Mouse (Mus musculus): ENCODE data around the gene Foxa2. TPM values are rescaled to one million over a fixed set of nuclear protein-coding genes. Genes with fewer than 3 reads are reported as not detected.

The Foxa2 gene
- total RNA-seq, 2 experiments from 2014 or later: not detected

GRCm38 (mm10) chr2:148040236-148041121 lies 6.3 kb downstream of the Foxa2 start:
- no peak for DNase-seq
- intact Hi-C loops (cut with DNase I): loop anchor here (10.0 kb wide), 2 partner anchors 236 to 1206 kb away; no protein-coding TSS in a partner anchor

GRCm38 (mm10) chr2:148039351-148040235 lies 7.2 kb downstream of the Foxa2 start:
- no peak for DNase-seq
- intact Hi-C loops (cut with DNase I): loop anchor here (10.0 kb wide), 3 partner anchors 235 to 1205 kb away; partner anchors contain the start of gene Pax1

GRCm38 (mm10) chr2:148038366-148039310 lies 8.1 kb downstream of the Foxa2 start:
- intact Hi-C loops (cut with DNase I): loop anchor here (10.0 kb wide), 1 partner anchor 674 kb away; the partner anchor contains the start of gene Pax1
- DNase-seq: no peak

- intact Hi-C loops (cut with DNase I): loop anchor here (10.0 kb wide), 1 partner anchor 672 kb away; the partner anchor contains the start of gene Pax1
- DNase-seq: no peak
Observed at GRCm38 (mm10) chr2:148036611-148037160, 10.1 kb downstream of the Foxa2 start.

- intact Hi-C loops (cut with DNase I): loop anchor here (10.0 kb wide), 1 partner anchor 666 kb away; the partner anchor contains the start of gene Pax1
Observed at GRCm38 (mm10) chr2:148030991-148031675, 15.6 kb downstream of the Foxa2 start.

GRCm38 (mm10) chr2:148030613-148030935 lies 16.2 kb downstream of the Foxa2 start:
- DNase-seq: no peak
- intact Hi-C loops (cut with DNase I): loop anchor here (10.0 kb wide), 1 partner anchor 666 kb away; the partner anchor contains the start of gene Pax1

More at GRCm38 (mm10) chr2:148030991-148031675, 15.6 kb downstream of the Foxa2 start:
- no peak for DNase-seq

GRCm38 (mm10) chr2:148029751-148030612 lies 16.8 kb downstream of the Foxa2 start:
- intact Hi-C loops (cut with DNase I): loop anchor here (10.0 kb wide), 1 partner anchor 665 kb away; the partner anchor contains the start of gene Pax1
- DNase-seq: no peak

- intact Hi-C loops (cut with DNase I): no loop called here
- DNase-seq: no peak
Observed at GRCm38 (mm10) chr2:148029050-148029608, 17.6 kb downstream of the Foxa2 start.

- DNase-seq: no peak
Observed at GRCm38 (mm10) chr2:148026366-148026765, 20.4 kb downstream of the Foxa2 start.

GRCm38 (mm10) chr2:148025481-148025880 lies 21.3 kb downstream of the Foxa2 start:
- intact Hi-C loops (cut with DNase I): no loop called here
- DNase-seq: no peak

More at GRCm38 (mm10) chr2:148026366-148026765, 20.4 kb downstream of the Foxa2 start:
- intact Hi-C loops (cut with DNase I): no loop called here

- intact Hi-C loops (cut with DNase I): no loop called here
- DNase-seq: no peak
Observed at GRCm38 (mm10) chr2:148024268-148024935, 22.4 kb downstream of the Foxa2 start.

- DNase-seq: no peak
- intact Hi-C loops (cut with DNase I): no loop called here
Observed at GRCm38 (mm10) chr2:148023340-148023806, 23.4 kb downstream of the Foxa2 start.

GRCm38 (mm10) chr2:148021919-148022570 lies 24.7 kb downstream of the Foxa2 start:
- intact Hi-C loops (cut with DNase I): no loop called here
- DNase-seq: no peak

- intact Hi-C loops (cut with DNase I): no loop called here
- no peak for DNase-seq
Observed at GRCm38 (mm10) chr2:148021016-148021415, 25.8 kb downstream of the Foxa2 start.

GRCm38 (mm10) chr2:148020125-148020524 lies 26.6 kb downstream of the Foxa2 start:
- intact Hi-C loops (cut with DNase I): no loop called here
- no peak for DNase-seq
